Mouse (Mus musculus) bone marrow, adult 2 months (tissue): ENCODE results near the gene Metap1d. TPM values are rescaled to one million over a fixed set of nuclear protein-coding genes. Genes with fewer than 3 reads are reported as not detected.

ENCODE experiments used
- H3K27ac ChIP-seq: fragments of 200-500 bp; 2 replicates; pipeline ENCODE4 v1.5.1; 2012; ENCODE audit warnings: low read depth, mild to moderate bottlenecking, control low read depth, inconsistent platforms, low read length; ENCODE audit not compliant: control insufficient read depth, poor library complexity, insufficient read depth
- H3K4me1 ChIP-seq: fragments of 200-500 bp; 2 replicates; pipeline ENCODE4 v1.6.1; 2011; ENCODE audit warnings: low read length; ENCODE audit not compliant: control insufficient read depth, insufficient read depth
- H3K4me3 ChIP-seq: fragments of 200-500 bp; replicated peaks from 2 replicates; pipeline ENCODE3; 2011; ENCODE audit warnings: mild to moderate bottlenecking, low read depth, low read length, control low read depth; ENCODE audit not compliant: control insufficient read depth
- CTCF ChIP-seq: fragments of 200-500 bp; IDR thresholded peaks from 2 replicates; pipeline ENCODE4 v1.5.1; 2011; ENCODE audit warnings: low read length, control low read depth; ENCODE audit not compliant: control insufficient read depth, insufficient read depth
- POLR2A ChIP-seq: fragments of 200-500 bp; IDR thresholded peaks from 2 replicates; pipeline ENCODE4 v1.6.1; 2011; ENCODE audit warnings: low read depth, mild to moderate bottlenecking, control low read depth, low read length, borderline replicate concordance; ENCODE audit not compliant: control insufficient read depth
- WGBS: fragments of 180-500 bp; shearing (Covaris S2); methylation state at CpG from one replicate; pipeline ENCODE4 v1.1.7; 2018; 5-methylcytosine and 5-hydroxymethylcytosine counted together
- polyA plus RNA-seq: library from polyadenylated mRNA; stranded (reverse); fragments of >200 nt; gene quantifications from 2 replicates; pipeline ENCODE4 v1.2.4, GENCODE M21; 2011; ENCODE audit warnings: low replicate concordance; ENCODE audit not compliant: missing spikeins, insufficient read depth, insufficient read length

Metap1d gene
- polyA plus RNA-seq, 1 experiment: 36.8 TPM

DNA sequence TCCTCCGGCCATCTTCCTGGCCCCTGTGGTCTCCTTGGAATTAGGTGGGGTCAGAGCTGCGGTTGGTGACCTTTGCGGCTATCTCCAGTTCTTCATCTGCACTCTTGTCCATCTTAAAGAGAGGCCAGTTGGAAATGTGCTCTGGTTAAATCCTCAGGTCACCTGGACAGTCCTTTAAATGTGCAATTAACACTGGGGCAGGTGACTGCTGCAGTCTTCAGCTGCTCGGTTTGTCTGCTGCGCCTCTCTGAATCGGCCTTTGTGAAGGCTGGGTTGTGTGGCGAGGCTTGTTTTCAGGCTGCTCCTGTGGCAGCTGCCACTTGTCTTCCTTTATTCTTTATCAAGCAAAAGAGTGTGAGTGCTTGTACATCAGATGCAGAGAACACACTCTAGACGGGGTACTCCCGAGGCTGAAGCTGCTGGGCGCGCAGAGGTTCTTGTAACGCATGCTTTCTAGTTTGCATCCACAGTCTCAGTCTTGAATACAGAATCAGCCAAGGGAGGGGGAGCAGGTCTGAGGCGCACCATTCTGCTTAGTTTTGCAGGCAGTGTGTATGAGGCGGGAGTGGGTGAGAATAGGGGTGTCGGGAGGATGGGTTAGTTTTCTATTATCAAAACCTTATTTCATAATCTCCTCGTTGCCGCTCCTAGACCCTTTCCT lies 7.4 kb upstream of the Metap1d start:
- H3K4me1 ChIP-seq: no peaks in the 10 kb centered on the region
- H3K4me3 ChIP-seq: no peak overlapping the region
- 71% methylated on average over 17 of the region's 17 CpGs for WGBS
- no peak for TF ChIP-seq POLR2A
- TF ChIP-seq CTCF: no peak
- H3K27ac ChIP-seq: no peak overlapping the region

- peaks cover 1% of the 10 kb centered on the region; the same call in 1 of the 2 replicates for H3K4me1 ChIP-seq
- peak; percentile 31; the same call in 1 of the 2 replicates for TF ChIP-seq CTCF
- no peak for TF ChIP-seq POLR2A
- 12% methylated on average over 2 of the region's 2 CpGs for WGBS
Observed at GRCm38 (mm10) chr2:71449604-71450003, 3.5 kb upstream of the Metap1d start.

DNA sequence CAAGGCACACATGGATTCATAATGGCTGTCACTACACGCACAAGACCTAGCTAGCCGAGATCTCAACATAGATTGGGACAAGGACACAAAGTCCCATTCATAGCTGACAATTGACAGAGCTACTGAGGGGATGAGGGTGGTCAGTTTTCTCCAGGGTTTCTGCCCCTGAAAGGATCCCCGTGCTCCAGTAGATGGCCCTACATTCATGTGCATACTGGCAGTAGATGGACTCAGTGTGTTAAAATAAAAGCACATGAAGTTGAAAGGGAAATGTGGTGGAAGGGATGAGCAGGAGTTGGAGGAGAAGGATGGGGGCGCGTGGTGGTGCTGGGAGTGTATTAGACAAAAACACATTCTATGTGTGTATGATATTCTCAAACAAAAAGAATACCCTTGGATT lies 1.3 kb upstream of the Metap1d start:
- Histone ChIP-seq H3K27ac (no peak overlapping the region), H3K4me3 (no peak overlapping the region), H3K4me1 (peaks cover 1% of the 10 kb centered on the region; the same call in 1 of the 2 replicates)
- WGBS: 76% methylated on average over 5 of the region's 5 CpGs
- TF ChIP-seq CTCF (no peak), POLR2A (no peak)

More at GRCm38 (mm10) chr2:71449604-71450003, 3.5 kb upstream of the Metap1d start:
- H3K27ac ChIP-seq: no peak overlapping the region
- H3K4me3 ChIP-seq: no peak overlapping the region

GRCm38 (mm10) chr2:71453917-71454260 lies 813 bp downstream of the Metap1d start:
- Histone ChIP-seq H3K4me1 (peaks cover 1% of the 10 kb centered on the region; the same call in 1 of the 2 replicates), H3K4me3 (no peak overlapping the region), H3K27ac (no peak overlapping the region)
- TF ChIP-seq POLR2A: no peak
- no peak for TF ChIP-seq CTCF
- WGBS: 28% methylated on average over 4 of the region's 4 CpGs

DNA sequence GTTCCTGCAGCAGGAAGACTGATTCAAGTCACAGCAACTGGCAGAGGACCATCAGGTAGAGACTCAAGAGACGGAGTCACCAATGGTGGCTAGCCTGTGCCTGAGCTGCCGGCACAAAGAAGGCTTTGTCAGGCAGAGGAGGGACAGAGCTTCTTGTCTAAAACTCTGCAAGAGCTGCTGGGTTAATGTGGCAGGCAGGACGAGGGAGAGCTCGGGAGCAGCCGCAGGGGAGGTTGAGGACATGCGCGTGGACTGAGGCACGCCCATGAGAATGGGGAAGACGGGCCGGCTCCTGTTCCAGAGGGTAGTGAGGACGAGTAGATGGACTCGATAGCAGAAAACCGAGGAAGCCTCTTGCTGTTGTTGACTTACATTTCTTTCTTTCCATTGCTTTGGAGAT lies 5.5 kb downstream of the Metap1d start:
- WGBS: 88% methylated on average over 13 of the region's 13 CpGs
- Histone ChIP-seq H3K4me3 (no peak overlapping the region), H3K27ac (no peak overlapping the region), H3K4me1 (no peaks in the 10 kb centered on the region; the same call in 1 of the 2 replicates)
- TF ChIP-seq POLR2A (no peak), CTCF (no peak)

- no peak overlapping the region for H3K27ac ChIP-seq
- no peak for TF ChIP-seq POLR2A
- WGBS: 90% methylated on average over 1 of the region's 1 CpGs
- no peaks in the 10 kb centered on the region; the same call in 1 of the 2 replicates for H3K4me1 ChIP-seq
- no peak overlapping the region for H3K4me3 ChIP-seq
Observed at GRCm38 (mm10) chr2:71459659-71460058, 6.6 kb downstream of the Metap1d start.

- WGBS: 74% methylated on average over 6 of the region's 6 CpGs
- no peaks in the 10 kb centered on the region; the same call in 1 of the 2 replicates for H3K4me1 ChIP-seq
- no peak overlapping the region for H3K4me3 ChIP-seq
- TF ChIP-seq POLR2A: no peak
- no peak for TF ChIP-seq CTCF
- no peak overlapping the region for H3K27ac ChIP-seq
Observed at GRCm38 (mm10) chr2:71461139-71461538, 8.1 kb downstream of the Metap1d start.

DNA sequence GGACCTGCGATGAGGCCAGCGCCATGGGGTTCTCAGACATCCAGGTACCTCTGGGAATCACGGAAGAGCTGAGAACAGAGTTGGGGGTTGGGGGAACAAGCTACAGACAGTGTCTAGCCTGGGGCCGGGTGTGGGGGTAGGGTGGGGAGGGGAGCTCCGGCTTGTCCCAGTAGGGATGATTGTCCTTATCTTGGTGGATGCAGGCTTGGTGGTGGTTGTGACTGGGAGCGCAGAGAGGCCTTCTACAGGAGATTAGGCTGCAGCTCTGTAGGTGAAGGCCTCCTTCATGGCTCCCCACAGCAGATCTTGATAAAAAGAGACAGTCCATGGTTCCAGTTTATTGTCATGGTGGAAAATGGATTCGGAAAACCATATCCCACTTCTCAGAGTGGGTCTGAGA lies 8.5 kb downstream of the Metap1d start:
- Histone ChIP-seq H3K27ac (no peak overlapping the region), H3K4me3 (no peak overlapping the region), H3K4me1 (no peaks in the 10 kb centered on the region; the same call in 1 of the 2 replicates)
- TF ChIP-seq POLR2A (no peak), CTCF (no peak)
- WGBS: 56% methylated on average over 7 of the region's 7 CpGs
